Mouse (Mus musculus): ENCODE measurements around the gene Prdx5. TPM values are rescaled to one million over a fixed set of nuclear protein-coding genes. Genes with fewer than 3 reads are reported as not detected.
A peak's percentile ranks its signal among the peaks of the same experiment; 100 is the strongest.
"Not testable (repeated sequence)": the region's sequence is repeated elsewhere in the genome, so short reads cannot be mapped to it uniquely, and the experiment has no call there.

Prdx5 gene
- total RNA-seq, 1 experiment: 51.6 TPM

DNA sequence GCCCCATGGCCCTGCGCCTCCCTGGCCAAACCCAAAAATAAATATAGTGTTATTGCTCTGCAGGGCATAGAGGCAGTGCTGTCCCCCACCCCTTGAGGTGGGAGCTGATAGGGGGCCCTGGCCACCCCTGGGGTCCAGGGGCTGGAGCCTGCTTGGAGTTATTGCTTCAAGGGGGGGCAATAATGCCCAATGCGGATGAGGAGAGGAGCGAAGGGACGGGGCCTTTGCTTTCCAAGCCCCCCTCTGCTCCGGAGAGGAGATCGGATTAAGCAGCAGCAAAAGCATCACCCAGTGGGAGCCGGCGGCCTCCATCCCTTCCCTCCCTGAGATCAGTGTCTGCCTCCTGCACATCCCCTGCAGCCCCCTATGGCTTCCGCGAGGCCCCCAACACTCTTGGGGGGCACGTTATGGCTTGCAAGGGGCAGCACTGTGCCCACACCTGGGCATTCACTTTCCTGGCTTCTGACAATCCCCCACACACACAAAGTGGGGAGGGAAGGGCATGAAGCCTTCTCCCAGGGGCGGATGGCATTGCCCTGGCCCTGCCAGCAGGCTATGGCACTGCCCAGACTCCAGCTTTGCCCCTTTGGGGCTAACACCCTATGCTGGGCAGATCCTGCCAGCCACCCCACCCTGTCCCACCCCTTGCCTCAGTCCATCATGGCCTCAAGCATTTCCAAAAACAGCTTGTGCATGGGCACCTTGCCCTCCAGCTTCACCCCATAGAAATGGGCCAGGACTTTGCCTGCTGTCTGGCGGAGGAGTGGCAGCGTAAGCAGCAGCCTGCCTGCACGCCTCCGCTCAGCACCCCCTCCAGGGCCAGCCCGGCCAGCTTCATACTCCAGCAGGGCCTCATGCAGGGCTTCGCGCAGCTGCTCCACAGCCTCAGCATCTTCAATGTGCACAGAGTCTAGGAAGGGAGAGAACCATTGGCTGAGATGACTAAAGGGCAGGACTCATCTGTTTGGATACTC lies 1.5 kb upstream of the Prdx5 start:
- in situ Hi-C loops (cut with MboI; ENCODE audit: low sequenced_read_pairs in 2 of 2, unreplicated experiment in 2 of 2): no loop called here
- Histone ChIP-seq H3K9ac (ENCODE audit: insufficient read depth, low read depth, low read length, poor library complexity, severe bottlenecking) (peak overlapping the region; percentile 40; the same call in 1 of the 2 replicates), H3K4me3 (ENCODE audit: insufficient read depth in 1 of 2, low read depth in 1 of 2, low read length in 2 of 2, poor library complexity in 1 of 2, severe bottlenecking in 1 of 2) (peak overlapping the region; percentile 2 to 21; a peak in 1 of 4 replicates), H3K27ac (ENCODE audit: insufficient read depth, low read depth, low read length, poor library complexity, severe bottlenecking) (no peak overlapping the region; the same call in 1 of the 2 replicates), H3K9me3 (ENCODE audit: control insufficient read depth, insufficient read depth, low read depth, low read length) (no peaks in the 10 kb centered on the region), H3K4me1 (ENCODE audit: control insufficient read depth in 2 of 2, insufficient read depth in 2 of 2, low read length in 2 of 2, poor library complexity in 1 of 2) (peaks cover 0 to 4% of the 10 kb centered on the region in 2 experiments; a peak in 2 of 4 replicates), H3K36me3 (ENCODE audit: control insufficient read depth, insufficient read depth, low read length, poor library complexity, severe bottlenecking) (peaks cover 32% of the 10 kb centered on the region)
- TF ChIP-seq ZNF384 (IDR thresholded peaks at IDR 0.05; ENCODE audit: low read depth, low read length) (no peak), CHD2 (IDR thresholded peaks at IDR 0.05; ENCODE audit: low read depth, low read length) (no peak), HCFC1 (IDR thresholded peaks at IDR 0.05; ENCODE audit: borderline replicate concordance, insufficient read depth, low read length) (no peak), MAFK (IDR thresholded peaks at IDR 0.05; ENCODE audit: insufficient read depth, low read depth, low read length) (no peak), ZC3H11A (IDR thresholded peaks at IDR 0.05; ENCODE audit: borderline replicate concordance, low read depth, low read length) (no peak)
- DNase-seq (ENCODE audit: low read depth, low spot score): no peak

DNA sequence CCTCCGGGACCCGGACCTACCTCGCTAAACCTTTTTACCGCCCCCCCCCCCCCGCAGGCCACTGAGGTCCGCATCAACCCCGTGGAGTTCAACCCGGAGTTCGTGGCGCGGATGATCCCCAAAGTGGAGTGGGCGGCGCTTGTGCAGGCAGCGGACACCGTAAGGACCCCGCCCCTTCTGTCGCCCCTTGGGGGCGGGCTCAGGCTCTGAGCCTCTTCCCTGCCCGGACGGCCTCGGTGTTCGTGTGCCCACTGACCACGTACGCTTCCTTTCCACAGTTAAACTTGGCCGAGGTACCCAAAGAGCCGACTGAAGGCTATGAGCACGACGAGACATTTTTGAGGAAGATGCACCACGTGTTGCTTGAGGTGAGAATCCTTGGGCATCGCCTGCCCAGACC lies 400 bp upstream of the Prdx5 start:
- H3K4me1 ChIP-seq (ENCODE audit: control insufficient read depth in 2 of 2, insufficient read depth in 2 of 2, low read length in 2 of 2, poor library complexity in 1 of 2); DNase-seq (ENCODE audit: low read depth, low spot score); in situ Hi-C loops (cut with MboI; ENCODE audit: low sequenced_read_pairs in 2 of 2, unreplicated experiment in 2 of 2); H3K9me3 ChIP-seq (ENCODE audit: control insufficient read depth, insufficient read depth, low read depth, low read length): not testable (repeated sequence)
- Histone ChIP-seq H3K9ac (ENCODE audit: insufficient read depth, low read depth, low read length, poor library complexity, severe bottlenecking) (peak overlapping the region; percentile 84), H3K27ac (ENCODE audit: insufficient read depth, low read depth, low read length, poor library complexity, severe bottlenecking) (peak overlapping the region; percentile 93), H3K36me3 (ENCODE audit: control insufficient read depth, insufficient read depth, low read length, poor library complexity, severe bottlenecking) (peaks cover 39% of the 10 kb centered on the region), H3K4me3 (ENCODE audit: insufficient read depth in 1 of 2, low read depth in 1 of 2, low read length in 2 of 2, poor library complexity in 1 of 2, severe bottlenecking in 1 of 2) (peak overlapping the region; percentile 76 to 93)

DNA sequence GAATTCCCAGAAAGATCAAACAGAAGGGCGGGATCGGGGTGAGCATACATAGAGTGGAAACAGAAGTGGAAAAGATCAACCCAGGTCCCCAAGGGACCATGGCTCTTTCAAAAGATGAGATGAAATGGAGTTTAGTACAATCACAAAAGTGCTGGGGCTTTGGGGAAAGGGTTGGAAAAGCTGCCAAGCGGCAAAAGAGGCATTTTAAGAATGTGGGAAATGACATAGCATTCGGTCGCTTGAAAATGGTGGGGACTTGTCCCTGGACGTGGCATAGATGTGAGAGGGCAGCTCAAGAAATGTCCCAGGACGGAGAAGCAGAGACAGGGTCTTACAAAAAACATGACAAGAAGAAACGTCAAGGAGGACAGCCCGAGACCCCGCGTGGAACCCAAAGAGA lies 885 bp downstream of the Prdx5 start:
- Histone ChIP-seq H3K27ac (ENCODE audit: insufficient read depth, low read depth, low read length, poor library complexity, severe bottlenecking) (0 out of 2 replicates have a peak overlapping the region, but pooled peaks have one; percentile 93), H3K4me1 (ENCODE audit: control insufficient read depth in 2 of 2, insufficient read depth in 2 of 2, low read length in 2 of 2, poor library complexity in 1 of 2) (peaks cover 0 to 4% of the 10 kb centered on the region in 2 experiments; a peak in 2 of 4 replicates), H3K9me3 (ENCODE audit: control insufficient read depth, insufficient read depth, low read depth, low read length) (no peaks in the 10 kb centered on the region), H3K36me3 (ENCODE audit: control insufficient read depth, insufficient read depth, low read length, poor library complexity, severe bottlenecking) (peaks cover 39% of the 10 kb centered on the region), H3K4me3 (ENCODE audit: insufficient read depth in 1 of 2, low read depth in 1 of 2, low read length in 2 of 2, poor library complexity in 1 of 2, severe bottlenecking in 1 of 2) (peak overlapping the region; percentile 76 to 93), H3K9ac (ENCODE audit: insufficient read depth, low read depth, low read length, poor library complexity, severe bottlenecking) (peak overlapping the region; percentile 85)
- in situ Hi-C loops (cut with MboI; ENCODE audit: low sequenced_read_pairs in 2 of 2, unreplicated experiment in 2 of 2): no loop called here
- no peak for TF ChIP-seq CHD2 (IDR thresholded peaks at IDR 0.05; ENCODE audit: low read depth, low read length)
- no peak for TF ChIP-seq ZNF384 (IDR thresholded peaks at IDR 0.05; ENCODE audit: low read depth, low read length)
- TF ChIP-seq HCFC1 (IDR thresholded peaks at IDR 0.05; ENCODE audit: borderline replicate concordance, insufficient read depth, low read length): no peak
- no peak for TF ChIP-seq MAFK (IDR thresholded peaks at IDR 0.05; ENCODE audit: insufficient read depth, low read depth, low read length)
- no peak for TF ChIP-seq ZC3H11A (IDR thresholded peaks at IDR 0.05; ENCODE audit: borderline replicate concordance, low read depth, low read length)
- DNase-seq (ENCODE audit: low read depth, low spot score): no peak

DNA sequence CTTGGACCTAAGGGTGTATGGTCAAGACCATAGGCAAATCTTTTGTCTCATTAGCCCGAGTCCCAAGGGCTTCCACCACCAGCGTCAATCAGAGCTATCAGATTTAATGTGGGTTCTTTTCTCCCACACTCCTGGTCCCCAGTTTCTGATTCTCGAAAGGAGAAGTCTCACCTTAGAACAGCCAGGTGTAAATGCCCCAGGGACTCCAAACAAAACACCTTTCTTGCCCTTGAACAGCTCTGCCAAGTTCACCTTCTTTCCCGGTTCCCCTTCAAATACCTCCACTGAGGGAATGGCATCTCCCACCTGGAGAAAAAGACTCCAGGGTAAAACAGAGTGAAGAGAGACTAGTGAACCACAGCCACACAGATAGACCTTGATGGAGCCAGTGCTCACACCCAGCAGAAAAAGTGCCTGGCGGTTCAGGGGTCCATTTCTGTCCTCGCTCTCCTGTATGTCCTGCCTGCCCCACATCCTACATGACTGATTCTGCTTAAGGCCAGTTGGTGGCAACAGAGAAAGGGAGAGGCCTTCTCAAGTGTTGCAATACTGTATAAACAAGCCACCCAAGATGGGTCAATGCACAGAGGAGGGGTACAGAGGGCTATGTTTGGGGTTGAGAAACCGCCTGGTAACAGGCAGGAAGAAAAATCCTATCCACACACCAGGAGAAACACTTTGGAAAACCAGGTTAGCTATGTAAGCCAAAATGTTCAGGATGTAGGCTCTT lies 1.9 kb downstream of the Prdx5 start:
- peaks cover 0 to 4% of the 10 kb centered on the region in 2 experiments; a peak in 2 of 4 replicates for H3K4me1 ChIP-seq (ENCODE audit: control insufficient read depth in 2 of 2, insufficient read depth in 2 of 2, low read length in 2 of 2, poor library complexity in 1 of 2)
- peaks cover 34% of the 10 kb centered on the region for H3K36me3 ChIP-seq (ENCODE audit: control insufficient read depth, insufficient read depth, low read length, poor library complexity, severe bottlenecking)
- H3K9ac ChIP-seq (ENCODE audit: insufficient read depth, low read depth, low read length, poor library complexity, severe bottlenecking): 0 out of 2 replicates have a peak overlapping the region, but pooled peaks have one; percentile 2

More for the DNA sequence above, 1.9 kb downstream of the Prdx5 start:
- H3K4me3 ChIP-seq (ENCODE audit: insufficient read depth in 1 of 2, low read depth in 1 of 2, low read length in 2 of 2, poor library complexity in 1 of 2, severe bottlenecking in 1 of 2): no peak overlapping the region
- H3K9me3 ChIP-seq (ENCODE audit: control insufficient read depth, insufficient read depth, low read depth, low read length): no peaks in the 10 kb centered on the region
- TF ChIP-seq HCFC1 (IDR thresholded peaks at IDR 0.05; ENCODE audit: borderline replicate concordance, insufficient read depth, low read length) (no peak), ZC3H11A (IDR thresholded peaks at IDR 0.05; ENCODE audit: borderline replicate concordance, low read depth, low read length) (no peak), ZNF384 (IDR thresholded peaks at IDR 0.05; ENCODE audit: low read depth, low read length) (no peak), CHD2 (IDR thresholded peaks at IDR 0.05; ENCODE audit: low read depth, low read length) (no peak), MAFK (IDR thresholded peaks at IDR 0.05; ENCODE audit: insufficient read depth, low read depth, low read length) (no peak)
- in situ Hi-C loops (cut with MboI; ENCODE audit: low sequenced_read_pairs in 2 of 2, unreplicated experiment in 2 of 2): no loop called here
- no peak overlapping the region for H3K27ac ChIP-seq (ENCODE audit: insufficient read depth, low read depth, low read length, poor library complexity, severe bottlenecking)
- DNase-seq (ENCODE audit: low read depth, low spot score): no peak
